Mouse (Mus musculus) heart, postnatal 10 days (tissue): ENCODE data around the gene Cntnap5a. TPM values are rescaled to one million over a fixed set of nuclear protein-coding genes. Genes with fewer than 3 reads are reported as not detected.

ENCODE experiments used
- DNase-seq, 2 experiments: peaks; one replicate each; pipeline ENCODE4 v3.0.0; 2021
- intact Hi-C: fragments of 180-260 bp; cut with DNase I; formaldehyde crosslinking; loops from one replicate; pipeline ENCODE4 v1.15.1; 2025
- total RNA-seq, 2 experiments: library from RNA; stranded (reverse); gene quantifications; 2 replicates each; pipeline ENCODE4 v1.2.3; 2021

Cntnap5a gene
- total RNA-seq = not detected

DNA sequence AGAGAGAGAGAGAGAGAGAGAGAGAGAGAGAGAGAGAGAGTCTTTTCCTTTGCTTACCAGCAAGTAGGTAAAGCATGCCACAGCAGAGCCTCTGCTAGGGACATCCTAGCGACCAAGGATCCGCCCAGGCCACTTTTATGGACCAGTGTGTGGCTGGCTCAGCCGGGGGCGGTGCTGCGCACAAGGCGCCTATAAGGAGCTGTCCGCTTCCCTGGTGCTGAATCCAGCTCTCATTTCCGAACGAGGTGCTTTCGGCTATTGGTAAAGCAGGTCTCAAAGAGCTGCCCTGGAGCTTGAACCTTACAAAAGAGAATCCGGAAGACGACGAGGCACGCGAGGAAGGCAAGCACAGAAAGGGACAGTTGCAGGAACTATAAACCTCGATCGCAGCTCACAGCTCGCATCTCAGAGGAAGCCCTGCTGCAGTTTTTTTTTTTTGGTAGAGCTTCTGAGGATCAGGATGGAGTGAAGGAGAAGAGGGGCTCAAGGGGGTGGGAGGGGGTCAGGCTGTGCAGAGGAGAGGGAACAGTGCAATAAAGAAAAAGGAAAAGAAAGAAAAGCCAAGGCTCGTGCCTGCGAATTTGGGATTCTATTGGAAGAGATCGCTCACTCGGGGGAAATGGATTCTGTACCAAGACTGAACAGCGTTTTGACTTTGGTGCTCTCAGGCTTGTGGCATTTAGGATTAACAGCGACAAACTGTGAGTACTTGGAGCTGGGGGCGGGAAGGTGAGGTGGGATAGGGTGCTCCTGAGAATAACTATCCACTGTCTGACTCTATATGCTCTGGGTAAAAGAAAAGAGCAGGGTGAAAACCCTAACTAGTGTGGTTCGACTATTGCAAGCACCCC, at the start of gene Cntnap5a:
Gene Cntnap5a, plus strand, starts transcription at position 239 of the 851 bp plus-strand sequence.
- intact Hi-C loops = loop anchor here (5.0 kb wide), 1 partner anchor 793 kb away; no protein-coding TSS in a partner anchor
- peak; percentile 58 to 62 for DNase-seq

- DNase-seq = no peak
- intact Hi-C loops = no loop called here
Observed at GRCm38 (mm10) chr1:115646921-115647320, 37.6 kb upstream of the Cntnap5a start.

- DNase-seq = peak; percentile 1 to 3
- intact Hi-C loops = no loop called here
Observed at GRCm38 (mm10) chr1:115658343-115659064, 26.1 kb upstream of the Cntnap5a start.

- intact Hi-C loops = loop anchor here (5.0 kb wide), 1 partner anchor 791 kb away; no protein-coding TSS in a partner anchor
- no peak for DNase-seq
Observed at GRCm38 (mm10) chr1:115686494-115686893, 1.9 kb downstream of the Cntnap5a start.

GRCm38 (mm10) chr1:115699798-115700197, 15.2 kb downstream of the Cntnap5a start:
- no peak for DNase-seq
- intact Hi-C loops = no loop called here

DNA sequence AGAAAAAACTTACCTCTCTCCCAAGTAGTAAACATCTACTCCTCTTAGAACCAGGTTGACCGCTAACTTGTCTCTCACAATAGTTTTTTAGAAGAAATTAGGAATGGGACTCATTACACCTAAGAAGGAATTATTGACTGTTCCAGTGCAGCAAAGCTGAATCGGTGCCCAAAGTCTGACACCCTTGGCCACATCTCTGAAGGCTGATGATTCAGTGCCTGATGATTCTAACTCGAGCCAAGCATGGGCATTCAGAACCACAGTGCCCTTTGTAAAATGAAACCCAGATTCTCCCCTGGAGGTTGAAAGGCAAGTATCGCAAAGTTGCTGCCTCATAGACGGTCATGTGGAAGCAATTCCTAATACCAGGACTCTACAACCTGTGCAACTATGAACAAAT, 58.0 kb downstream of the Cntnap5a start:
- intact Hi-C loops = no loop called here
- DNase-seq = no peak

GRCm38 (mm10) chr1:115745569-115745968, 61.0 kb downstream of the Cntnap5a start:
- no peak for DNase-seq
- intact Hi-C loops = no loop called here

GRCm38 (mm10) chr1:115784737-115785136, 100.2 kb downstream of the Cntnap5a start:
- no peak for DNase-seq
- intact Hi-C loops = no loop called here

GRCm38 (mm10) chr1:115842591-115842990, 158.0 kb downstream of the Cntnap5a start:
- peak; percentile 13 to 15 for DNase-seq
- intact Hi-C loops = no loop called here

DNA sequence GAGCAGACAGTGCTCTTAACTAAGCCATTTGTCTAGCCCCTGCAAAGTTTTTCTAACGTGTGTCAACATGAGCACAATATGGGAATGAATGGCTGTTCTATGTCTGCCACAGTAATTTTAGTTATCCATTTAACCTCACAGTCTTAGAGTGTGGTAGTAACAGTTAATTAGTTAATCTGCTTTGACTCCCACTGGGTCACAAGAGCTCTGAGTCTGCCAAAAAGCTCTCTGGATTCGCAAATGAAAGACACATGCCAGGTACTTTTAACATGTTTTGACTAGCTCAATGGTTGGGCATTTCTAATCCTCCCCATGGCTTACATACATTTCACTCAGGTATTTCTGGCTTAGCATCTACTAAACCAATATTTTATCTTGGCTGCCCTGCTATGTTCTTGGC, 163.0 kb downstream of the Cntnap5a start:
- intact Hi-C loops = no loop called here
- DNase-seq = no peak

- intact Hi-C loops = no loop called here
- no peak for DNase-seq
Observed at GRCm38 (mm10) chr1:115852206-115852605, 167.7 kb downstream of the Cntnap5a start.

GRCm38 (mm10) chr1:115918396-115918795, 233.8 kb downstream of the Cntnap5a start:
- DNase-seq = no peak
- intact Hi-C loops = no loop called here

DNA sequence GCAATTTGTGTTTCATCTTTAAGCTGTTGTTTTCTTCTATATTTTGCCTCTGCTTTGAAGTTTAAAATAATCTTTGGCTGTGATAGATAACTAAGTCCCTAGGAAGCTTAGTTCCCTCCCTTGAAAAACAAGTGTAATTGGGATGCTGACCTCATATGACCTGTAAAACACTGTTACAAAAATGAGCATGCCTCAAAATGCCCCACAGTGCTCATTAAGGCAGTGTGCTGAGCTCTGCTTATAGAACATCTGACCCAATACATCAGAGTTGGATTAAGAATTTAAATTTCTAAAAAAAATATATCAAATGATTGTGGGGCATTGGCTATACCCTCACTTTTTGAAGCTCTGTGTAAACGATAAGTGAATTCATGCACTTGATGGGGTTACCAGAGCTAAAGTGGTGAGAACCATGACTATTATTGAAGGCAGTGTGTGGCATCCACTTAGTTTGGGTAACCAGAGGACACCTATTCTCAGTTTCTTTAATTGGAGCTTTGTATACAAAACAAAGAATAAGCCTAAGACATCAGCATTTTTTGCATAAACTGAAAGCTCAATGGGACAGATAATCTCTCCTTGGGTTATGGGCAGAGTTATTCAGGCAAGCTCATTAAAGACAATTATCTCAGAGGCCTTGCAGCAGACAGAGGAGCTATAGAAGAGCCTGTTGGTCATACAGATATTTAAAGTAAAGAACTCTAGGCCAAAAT, 241.6 kb downstream of the Cntnap5a start:
- intact Hi-C loops = no loop called here
- DNase-seq = no peak

DNA sequence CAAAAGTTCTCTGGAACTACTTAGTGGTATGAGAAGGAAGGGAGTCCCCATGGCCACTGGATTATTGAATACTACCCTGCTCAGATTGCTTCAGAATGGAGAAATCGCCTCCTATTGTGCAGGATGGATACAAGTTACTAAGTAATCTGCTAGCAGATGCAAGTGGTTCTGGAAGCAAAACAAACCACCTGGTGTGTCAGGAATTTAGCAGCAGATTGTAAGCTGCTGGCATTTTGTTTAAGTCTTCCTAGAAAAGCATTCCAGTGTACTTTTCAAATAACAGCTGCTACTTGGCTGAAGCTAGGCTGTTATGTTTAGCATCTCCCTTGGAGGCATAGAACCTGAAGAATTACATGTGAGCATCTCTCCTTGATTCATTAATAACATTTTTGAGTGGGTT, 247.5 kb downstream of the Cntnap5a start:
- intact Hi-C loops = no loop called here
- DNase-seq = no peak

GRCm38 (mm10) chr1:115945892-115946291, 261.3 kb downstream of the Cntnap5a start:
- intact Hi-C loops = no loop called here
- no peak for DNase-seq

DNA sequence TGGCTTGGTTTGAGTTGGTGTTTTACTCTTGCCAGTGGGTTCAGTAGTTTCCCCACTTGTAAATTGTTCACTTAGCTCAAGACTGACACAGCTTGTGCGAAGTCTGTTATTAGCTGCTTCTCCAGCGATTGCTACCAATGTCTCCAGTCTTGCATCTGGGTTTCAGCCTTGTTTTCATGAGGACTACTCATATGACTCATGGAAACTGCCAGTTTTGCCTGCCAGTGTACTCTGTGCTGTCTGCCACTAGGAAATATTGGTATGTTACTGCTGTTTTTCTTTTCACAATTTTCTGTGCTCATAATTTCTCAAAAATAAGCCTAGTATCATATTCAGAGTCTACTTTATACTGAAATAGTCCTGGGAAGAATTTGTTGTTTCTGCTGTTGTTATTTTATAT, 272.0 kb downstream of the Cntnap5a start:
- no peak for DNase-seq
- intact Hi-C loops = no loop called here

DNA sequence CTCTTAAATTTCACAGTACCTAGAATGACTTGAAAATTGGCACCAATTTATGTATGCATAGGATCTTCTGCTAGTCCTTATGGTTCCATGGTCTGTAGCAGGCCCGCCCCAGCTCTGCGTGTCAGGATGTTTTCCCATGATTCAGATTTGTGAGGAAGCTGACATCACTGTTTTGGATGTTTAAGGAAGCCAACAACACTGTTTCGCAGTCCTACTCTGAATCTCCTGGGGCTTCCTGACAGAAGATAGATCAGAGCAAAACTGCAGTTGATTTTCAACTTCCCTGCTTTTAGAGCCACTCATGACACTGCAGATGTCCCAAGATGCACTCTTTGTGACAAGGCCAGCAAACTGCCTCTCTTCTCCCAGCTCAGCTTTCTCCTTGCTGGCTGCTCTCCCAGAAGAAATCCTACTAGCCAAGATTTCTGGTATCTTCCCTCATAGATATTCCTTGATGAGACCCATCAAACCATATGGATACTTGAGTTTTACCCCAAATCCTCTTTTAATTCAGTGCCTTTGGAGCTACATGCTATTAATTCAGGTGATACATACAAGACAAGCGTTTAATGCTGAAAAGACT, 280.5 kb downstream of the Cntnap5a start:
- peak; percentile 18 to 19 for DNase-seq
- intact Hi-C loops = no loop called here

DNA sequence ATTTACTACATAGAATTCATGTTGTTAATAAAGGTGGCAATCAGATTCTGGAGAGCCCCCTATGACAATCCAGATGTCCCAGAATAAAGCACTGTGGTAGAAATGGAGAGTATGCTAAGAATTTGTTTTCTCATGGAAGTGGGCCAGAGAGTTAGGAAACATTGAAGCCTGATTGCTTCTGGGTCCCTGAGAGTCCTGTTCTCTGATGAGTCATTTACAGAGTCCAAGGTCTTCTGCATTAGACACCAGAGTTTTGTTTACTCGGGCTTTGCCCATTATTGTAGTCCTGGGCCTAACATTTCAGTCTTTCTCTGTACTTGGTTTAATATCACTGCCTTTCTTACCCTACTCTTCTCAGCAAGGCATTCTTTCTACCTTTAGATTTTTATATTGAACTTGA, 305.6 kb downstream of the Cntnap5a start:
- intact Hi-C loops = no loop called here
- no peak for DNase-seq

DNA sequence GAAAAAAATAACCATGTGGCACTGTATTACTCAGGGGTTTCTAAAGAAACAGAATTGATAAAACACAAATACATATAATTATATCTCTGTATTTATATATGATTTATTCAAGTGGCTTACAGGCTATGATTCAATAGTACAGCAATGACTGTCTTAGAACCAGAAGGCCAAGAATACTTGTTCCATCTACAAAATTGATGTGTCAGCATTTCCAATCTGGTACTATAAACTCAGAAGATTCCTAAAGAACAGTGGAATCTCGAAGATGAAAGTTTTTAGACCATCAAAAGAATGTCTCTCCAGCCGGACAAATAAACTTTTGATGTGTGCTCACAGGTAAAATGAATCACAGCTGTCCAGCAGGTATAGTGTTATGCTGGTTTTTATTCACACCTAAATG, 331.2 kb downstream of the Cntnap5a start:
- DNase-seq = no peak
- intact Hi-C loops = no loop called here

DNA sequence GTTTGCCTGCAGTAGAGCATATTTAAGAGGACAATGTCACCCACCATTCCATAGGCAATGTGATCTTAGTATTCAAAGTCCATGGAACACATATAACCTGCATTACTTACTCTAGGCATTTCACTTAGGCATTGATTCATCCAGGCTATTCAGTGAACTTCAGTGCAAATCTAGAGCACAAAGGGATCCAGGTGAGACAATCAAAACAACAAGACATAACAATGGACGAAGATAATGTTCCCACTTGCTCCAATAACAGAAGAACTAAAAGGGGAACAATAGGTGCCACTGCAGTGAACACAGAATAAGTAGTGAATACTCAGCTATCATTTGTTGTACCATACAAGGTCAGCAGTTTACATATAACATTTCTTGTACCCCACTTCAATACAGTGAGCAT, 345.1 kb downstream of the Cntnap5a start:
- no peak for DNase-seq
- intact Hi-C loops = no loop called here

DNA sequence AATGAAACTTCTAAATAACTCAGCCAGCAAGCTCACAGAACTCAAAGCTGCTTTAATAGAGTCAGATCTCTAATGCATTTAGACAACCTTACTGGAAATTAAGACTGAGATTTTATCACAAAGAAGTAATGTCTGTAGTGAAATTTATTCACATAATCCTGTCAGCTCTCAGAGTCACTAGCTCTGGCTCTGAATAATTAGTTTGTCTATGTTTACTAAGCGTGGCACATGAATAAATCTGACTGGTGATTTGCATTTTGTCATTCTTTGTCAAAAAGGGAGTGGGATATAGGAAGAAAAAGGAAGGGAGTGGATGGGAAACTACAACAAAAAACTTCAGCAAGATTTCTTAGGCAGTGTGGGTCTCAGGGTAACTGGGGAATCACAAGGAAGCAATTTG, 351.3 kb downstream of the Cntnap5a start:
- DNase-seq = no peak
- intact Hi-C loops = no loop called here
